Mouse (Mus musculus) embryo, embryonic 11 days (tissue): ENCODE data around the gene Slc5a1.

Experiments used
- DNase-seq: peaks from one replicate; pipeline ENCODE4 v3.0.0-alpha.2; 2015

The Slc5a1 gene

GRCm38 (mm10) chr5:33104025-33104481 is at the start of gene Slc5a1:
TSS of gene Slc5a1 (plus strand) at chr5:33104219.
- DNase-seq: no peak

GRCm38 (mm10) chr5:33056126-33056765 is 47.8 kb upstream of the Slc5a1 start:
- no peak for DNase-seq

DNA sequence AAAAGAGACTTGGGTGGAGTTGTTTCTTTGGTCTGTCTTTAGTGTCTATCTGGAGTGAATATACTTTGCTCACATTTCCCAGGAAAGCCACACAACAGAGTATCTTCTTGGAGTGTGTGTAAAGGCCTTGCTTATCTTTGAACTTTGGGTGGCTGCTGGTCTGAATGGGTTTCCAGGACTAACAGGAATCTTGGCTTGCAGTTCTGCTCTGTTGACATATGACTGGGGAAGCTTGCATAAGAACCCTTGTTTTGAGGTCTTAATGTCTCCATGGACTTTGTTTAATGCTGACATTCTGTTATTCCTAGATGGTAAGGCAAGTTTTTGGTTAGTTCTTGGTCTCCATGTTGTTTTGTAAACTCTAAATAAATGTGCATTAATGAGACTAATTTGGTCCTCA is 33.9 kb upstream of the Slc5a1 start:
- DNase-seq: no peak

DNA sequence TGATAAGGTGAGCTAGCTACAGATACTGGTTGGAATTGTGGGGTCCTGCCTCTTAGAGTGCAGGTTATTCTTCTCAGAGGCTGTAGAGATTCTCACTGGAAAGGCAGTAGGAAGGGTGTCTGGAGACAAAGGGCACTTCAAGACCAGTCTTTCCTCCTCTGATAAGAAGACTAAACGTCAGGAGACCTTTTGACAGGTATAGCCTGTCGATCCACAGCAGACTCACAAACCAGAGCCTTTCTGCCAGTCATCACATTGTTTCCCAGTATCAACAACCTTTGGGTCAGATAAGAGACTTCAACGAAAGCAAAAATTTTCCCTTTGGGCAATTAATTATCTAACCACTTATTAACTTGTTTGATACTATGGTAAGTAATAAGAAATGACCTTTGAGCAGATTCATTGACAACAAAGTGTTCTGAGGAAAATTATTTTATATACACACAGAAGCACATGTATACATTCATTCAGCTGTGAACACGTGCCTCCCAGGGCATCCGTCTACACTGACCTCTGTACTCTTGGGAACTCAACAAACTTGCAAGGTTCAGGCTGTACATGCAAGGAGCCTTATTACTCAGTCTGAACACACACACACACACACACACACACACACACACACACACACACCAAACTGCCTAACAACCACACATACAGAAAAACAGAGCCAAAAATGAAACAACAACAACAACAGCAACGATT is 27.4 kb upstream of the Slc5a1 start:
- DNase-seq: no peak

GRCm38 (mm10) chr5:33082896-33083295 is 21.1 kb upstream of the Slc5a1 start:
- no peak for DNase-seq

- DNase-seq: no peak
Observed at GRCm38 (mm10) chr5:33084599-33084998, 19.4 kb upstream of the Slc5a1 start.

- no peak for DNase-seq
Observed at GRCm38 (mm10) chr5:33091342-33091741, 12.7 kb upstream of the Slc5a1 start.

GRCm38 (mm10) chr5:33095315-33095714 is 8.7 kb upstream of the Slc5a1 start:
- no peak for DNase-seq

DNA sequence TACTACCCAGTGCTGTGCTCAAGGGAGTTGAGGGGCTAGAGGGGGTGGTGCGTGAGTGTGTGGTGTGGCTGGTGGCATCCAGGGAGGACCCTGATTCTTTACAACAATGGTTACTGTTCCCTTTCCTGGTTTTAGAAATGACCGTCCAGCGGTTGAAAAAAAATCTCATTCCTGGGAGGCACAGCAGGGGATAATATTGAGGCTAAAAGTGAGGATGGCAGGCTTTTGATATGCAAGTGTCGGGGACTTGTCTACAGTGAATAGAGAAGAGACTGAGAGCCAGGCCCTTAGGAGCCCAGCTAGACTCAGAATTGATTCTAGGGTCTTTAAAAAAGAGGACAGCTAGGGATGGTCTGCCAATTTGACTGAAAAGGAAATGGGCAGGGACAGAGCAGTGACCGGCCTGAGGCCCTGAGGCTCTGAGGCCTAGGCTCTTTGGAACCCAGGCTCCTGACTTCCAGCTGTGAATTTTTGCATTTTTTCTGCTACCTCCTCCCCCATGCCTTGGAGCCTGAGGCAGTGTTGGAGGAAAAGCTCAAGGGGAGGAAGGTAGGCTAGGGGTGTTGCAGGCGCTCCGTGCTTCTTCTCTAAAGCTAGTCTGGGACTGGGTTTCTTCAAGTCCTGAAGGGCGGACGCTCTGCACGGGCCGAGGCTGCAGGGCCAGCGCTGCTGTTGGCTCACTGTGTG is 1.5 kb upstream of the Slc5a1 start:
- DNase-seq: no peak

DNA sequence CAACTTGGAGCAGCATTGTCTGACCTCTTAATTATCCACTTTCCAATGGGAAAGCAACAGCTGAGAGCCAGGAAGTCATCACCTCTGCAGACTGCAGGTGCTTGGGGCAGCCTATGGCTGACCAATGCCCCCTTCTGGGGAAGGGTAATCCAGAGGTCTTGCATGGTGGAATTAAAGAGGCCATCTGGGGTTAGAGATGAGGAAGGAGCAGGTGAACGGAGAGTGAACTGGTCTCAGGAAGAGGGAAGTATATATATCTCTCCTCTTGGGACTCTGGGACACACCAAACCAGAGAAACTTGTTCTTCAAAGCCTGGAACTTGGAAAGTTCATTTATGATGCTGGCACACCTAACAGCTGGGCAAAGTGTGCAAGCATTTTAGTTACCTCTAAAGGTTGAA is 857 bp downstream of the Slc5a1 start:
- DNase-seq: no peak

DNA sequence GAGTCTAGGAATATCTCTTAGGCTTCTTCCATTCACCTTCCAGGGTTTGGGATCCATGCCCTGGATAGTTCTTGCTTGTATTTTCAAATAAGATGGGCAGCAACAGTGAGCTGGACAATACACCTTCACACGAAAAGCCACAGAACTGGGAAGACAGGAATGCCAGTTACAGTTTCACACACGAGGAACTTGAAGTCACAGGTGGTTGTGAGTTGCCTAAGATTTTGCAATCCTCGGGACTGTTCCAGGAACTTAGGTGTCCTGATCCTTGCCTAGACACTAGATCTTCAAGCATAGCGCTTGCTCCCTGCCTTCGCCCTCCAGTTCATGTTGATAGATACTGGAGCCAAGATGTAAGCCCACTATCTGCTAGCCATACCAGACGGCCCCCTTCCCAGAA is 1.6 kb downstream of the Slc5a1 start:
- no peak for DNase-seq

GRCm38 (mm10) chr5:33107056-33107455 is 3.0 kb downstream of the Slc5a1 start:
- no peak for DNase-seq

- DNase-seq: no peak
Observed at GRCm38 (mm10) chr5:33107778-33108405, 3.9 kb downstream of the Slc5a1 start.

- DNase-seq: peak; percentile 41
Observed at GRCm38 (mm10) chr5:33121871-33122315, 17.9 kb downstream of the Slc5a1 start.

- no peak for DNase-seq
Observed at GRCm38 (mm10) chr5:33123658-33124057, 19.6 kb downstream of the Slc5a1 start.

DNA sequence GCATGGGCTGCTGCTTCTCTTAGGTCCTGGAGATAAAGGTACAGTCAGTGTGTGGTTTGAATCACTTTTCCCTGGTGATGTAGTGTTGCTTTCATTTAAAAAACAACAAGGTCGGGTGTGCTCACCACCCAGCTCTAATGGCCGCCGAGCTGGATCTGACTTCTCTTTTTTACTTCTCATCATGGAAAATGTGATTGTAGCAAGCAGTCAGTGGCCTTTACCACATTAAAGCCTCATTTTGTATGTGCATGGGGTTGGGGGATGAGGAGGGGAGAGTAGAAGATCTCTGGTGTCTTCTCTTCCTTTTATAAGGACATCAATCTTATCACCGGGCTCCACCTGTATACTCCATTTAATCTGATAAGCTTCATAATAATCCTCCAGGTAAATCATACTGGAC is 21.3 kb downstream of the Slc5a1 start:
- no peak for DNase-seq

DNA sequence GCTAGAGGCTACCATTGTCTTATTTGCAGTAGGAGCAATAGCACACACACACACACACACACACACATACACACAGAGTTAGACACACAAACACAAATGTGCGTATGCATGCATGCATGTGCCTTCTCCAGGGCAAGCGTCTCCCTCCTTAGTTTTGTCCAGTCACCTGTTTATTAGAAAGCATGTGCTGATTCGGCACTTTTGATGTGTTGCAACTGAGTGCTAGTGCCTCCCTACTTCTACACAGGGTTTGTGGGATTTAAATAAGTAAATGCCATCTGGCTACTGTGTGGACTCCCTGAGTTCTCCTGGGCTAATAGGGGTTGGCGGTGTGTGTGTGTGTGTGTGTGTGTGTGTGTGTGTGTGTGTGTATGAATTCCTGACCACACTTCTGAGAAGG is 30.1 kb downstream of the Slc5a1 start:
- DNase-seq: no peak

- no peak for DNase-seq
Observed at GRCm38 (mm10) chr5:33135611-33136010, 31.6 kb downstream of the Slc5a1 start.

GRCm38 (mm10) chr5:33142790-33143455 is 38.9 kb downstream of the Slc5a1 start:
- DNase-seq: peak; percentile 62

GRCm38 (mm10) chr5:33144025-33144424 is 40.0 kb downstream of the Slc5a1 start:
- DNase-seq: peak; percentile 50

DNA sequence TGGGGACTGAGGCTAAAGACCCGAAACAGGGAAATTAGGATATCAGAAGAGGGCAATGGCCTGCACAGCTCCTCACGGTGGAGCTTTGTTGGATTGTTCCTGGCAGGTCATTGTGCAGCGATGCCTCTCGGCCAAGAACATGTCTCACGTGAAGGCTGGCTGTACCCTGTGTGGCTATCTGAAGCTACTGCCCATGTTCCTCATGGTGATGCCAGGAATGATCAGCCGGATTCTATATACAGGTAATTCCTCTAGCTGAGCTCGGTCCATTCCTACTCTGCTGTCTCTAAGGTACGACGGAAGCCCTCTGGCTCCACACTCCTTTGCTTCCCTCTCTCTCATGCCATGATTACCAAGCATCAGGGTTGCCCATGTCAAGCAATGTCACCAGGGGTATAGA is 42.8 kb downstream of the Slc5a1 start:
- no peak for DNase-seq

DNA sequence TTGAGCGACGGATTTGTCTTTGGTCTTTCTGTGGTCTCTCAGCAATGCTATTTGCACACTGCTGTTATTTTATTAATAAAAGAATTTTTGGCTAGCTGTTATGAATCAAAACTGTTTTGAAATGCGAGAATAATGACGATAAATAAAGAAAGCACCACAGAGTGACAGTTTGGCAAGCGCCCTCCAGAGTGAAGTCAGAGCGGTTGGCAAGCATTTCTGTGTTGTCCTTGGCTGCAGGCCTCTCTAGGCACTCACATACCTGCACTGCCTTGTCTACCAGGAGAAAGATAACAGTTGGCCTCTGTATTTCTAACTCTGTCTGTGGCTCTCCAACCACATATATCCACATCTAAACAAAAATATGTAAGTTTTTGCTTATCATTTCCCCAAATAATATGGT is 43.7 kb downstream of the Slc5a1 start:
- DNase-seq: no peak

DNA sequence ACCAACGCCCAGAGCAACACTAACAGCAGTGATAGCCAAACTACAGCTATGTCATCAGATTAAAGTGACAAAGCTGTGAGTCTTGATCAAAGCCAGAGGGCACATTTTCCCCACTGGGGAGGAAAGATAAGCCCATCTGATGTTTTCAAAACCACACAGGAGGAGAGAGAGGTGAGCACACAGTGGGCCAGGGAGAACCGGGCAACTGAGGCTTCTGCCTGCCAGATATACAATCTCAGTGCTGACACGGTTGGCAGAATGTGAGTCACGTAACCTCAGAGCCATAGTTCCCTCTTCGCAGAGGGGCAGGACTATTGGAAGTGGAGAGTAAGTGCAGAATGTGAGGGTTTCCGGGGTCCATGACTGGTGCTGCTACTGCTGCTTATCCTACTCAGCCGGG is 89.5 kb downstream of the Slc5a1 start:
- no peak for DNase-seq
